Mouse (Mus musculus) megakaryocyte, embryonic 14.5 days (primary cell): ENCODE results near the gene Marveld3.

Experiments
- FLI1 ChIP-seq: IDR thresholded peaks from 2 replicates; pipeline ENCODE4 v1.6.1; 2012; ENCODE audit warnings: low read length, inconsistent platforms, mixed read lengths
- GATA1 ChIP-seq: IDR thresholded peaks from 3 replicates; pipeline ENCODE4 v1.6.1; 2012; ENCODE audit warnings: mixed read lengths, low read length, inconsistent platforms, borderline replicate concordance

- TF ChIP-seq GATA1 (no peak), FLI1 (no peak)
Observed at GRCm38 (mm10) chr8:109904928-109905668, 56.9 kb downstream of the Marveld3 start.
